Mouse (Mus musculus) heart, postnatal 4 days (tissue): ENCODE results near the gene Tpmt. TPM values are rescaled to one million over a fixed set of nuclear protein-coding genes. Genes with fewer than 3 reads are reported as not detected.

Source experiments
- DNase-seq: peaks from one replicate; pipeline ENCODE4 v3.0.0; 2021
- total RNA-seq, 2 experiments: library from RNA; stranded (reverse); gene quantifications; 2 replicates each; pipeline ENCODE4 v1.2.3; 2021

The Tpmt gene
- 10 to 100 TPM in 1 of 2 experiments, 1 to 10 TPM in 1; 8.4 to 14.5 TPM for total RNA-seq

GRCm38 (mm10) chr13:47044617-47044947 is at the start of gene Tpmt:
Tpmt (minus strand) TSS chr13:47044737.
- DNase-seq, result no peak

- no peak for DNase-seq
Observed at GRCm38 (mm10) chr13:47093791-47094190, 49.3 kb upstream of the Tpmt start.

GRCm38 (mm10) chr13:47089271-47089670 is 44.7 kb upstream of the Tpmt start:
- no peak for DNase-seq

GRCm38 (mm10) chr13:47088433-47088832 is 43.9 kb upstream of the Tpmt start:
- DNase-seq, result no peak

- DNase-seq, result no peak
Observed at GRCm38 (mm10) chr13:47080905-47081505, 36.5 kb upstream of the Tpmt start.

- DNase-seq, result no peak
Observed at GRCm38 (mm10) chr13:47078799-47079198, 34.3 kb upstream of the Tpmt start.

- no peak for DNase-seq
Observed at GRCm38 (mm10) chr13:47077367-47077766, 32.8 kb upstream of the Tpmt start.

- DNase-seq, result no peak
Observed at GRCm38 (mm10) chr13:47076156-47076555, 31.6 kb upstream of the Tpmt start.

GRCm38 (mm10) chr13:47072484-47072883 is 27.9 kb upstream of the Tpmt start:
- DNase-seq, result no peak

- DNase-seq, result no peak
Observed at GRCm38 (mm10) chr13:47071871-47072270, 27.3 kb upstream of the Tpmt start.

- no peak for DNase-seq
Observed at GRCm38 (mm10) chr13:47070329-47071080, 26.0 kb upstream of the Tpmt start.

- DNase-seq, result no peak
Observed at GRCm38 (mm10) chr13:47067001-47067400, 22.5 kb upstream of the Tpmt start.

GRCm38 (mm10) chr13:47066516-47066915 is 22.0 kb upstream of the Tpmt start:
- DNase-seq, result no peak

- peak; percentile 12 for DNase-seq
Observed at GRCm38 (mm10) chr13:47063985-47064760, 19.6 kb upstream of the Tpmt start.

- no peak for DNase-seq
Observed at GRCm38 (mm10) chr13:47062756-47063155, 18.2 kb upstream of the Tpmt start.

- DNase-seq, result no peak
Observed at GRCm38 (mm10) chr13:47056781-47057180, 12.2 kb upstream of the Tpmt start.

- DNase-seq, result no peak
Observed at GRCm38 (mm10) chr13:47056126-47056525, 11.6 kb upstream of the Tpmt start.

GRCm38 (mm10) chr13:47053971-47054370 is 9.4 kb upstream of the Tpmt start:
- no peak for DNase-seq

- no peak for DNase-seq
Observed at GRCm38 (mm10) chr13:47050009-47050408, 5.5 kb upstream of the Tpmt start.

GRCm38 (mm10) chr13:47047996-47048395 is 3.5 kb upstream of the Tpmt start:
- no peak for DNase-seq

- DNase-seq, result peak; percentile 25
Observed at GRCm38 (mm10) chr13:47043833-47044616, 512 bp downstream of the Tpmt start.

GRCm38 (mm10) chr13:47043030-47043680 is 1.4 kb downstream of the Tpmt start, which contains the start of gene Kdm1b:
Kdm1b (plus strand) TSS chr13:47043499.
- DNase-seq, result peak; percentile 100
